Mouse (Mus musculus): Measurements from ENCODE around the gene Sfxn5.

- TF ChIP-seq CTCF (IDR thresholded peaks at IDR 0.05; ENCODE audit: extremely low read depth, insufficient read length, insufficient replicate concordance, low read depth, low read length) (peak; percentile 48; the same call in 1 of the 2 replicates), POLR2A (IDR thresholded peaks at IDR 0.05; ENCODE audit: low read depth, low read length) (no peak)
Observed at GRCm38 (mm10) chr6:85237001-85237400, 96.2 kb downstream of the Sfxn5 start.

All from small intestine, adult 2 months (tissue).